Mouse (Mus musculus): ENCODE measurements at regions not wholly inside any gene's neighbourhood (a gene's known extent, or its start where the extent isn't known, plus 50 kb on each side); places are given as distances from the start of the nearest gene placed in this dataset.

GRCm38 (mm10) chr12:30654347-30655075, 70.3 kb downstream of the Tmem18 start:
- TF ChIP-seq CTCF (IDR thresholded peaks at IDR 0.05; ENCODE audit: borderline replicate concordance, extremely low read depth, insufficient read depth, insufficient read length) (no peak), POLR2A (IDR thresholded peaks at IDR 0.05; ENCODE audit: borderline replicate concordance, extremely low read depth, insufficient read depth, insufficient read length, poor library complexity, severe bottlenecking) (no peak)
